Mouse (Mus musculus) embryonic facial prominence, embryonic 14.5 days (tissue): ENCODE data around the gene Chmp5. TPM values are rescaled to one million over a fixed set of nuclear protein-coding genes. Genes with fewer than 3 reads are reported as not detected.

ENCODE experiments used
- ATAC-seq: fragments of 200-750 bp; cut with Nextera tagmentation; 2 replicates; pipeline ENCODE4 v1.8.0; 2017; ENCODE audit warnings: low read depth, moderate number of reproducible peaks, moderate TSS enrichment
- DNase-seq: peaks from one replicate; pipeline ENCODE4 v3.0.0-alpha.2; 2015; ENCODE audit warnings: low spot score
- H3K27ac ChIP-seq: fragments of 300-500 bp; sonication (generic); replicated peaks from 2 replicates; pipeline ENCODE4 v1.5.1; 2014; ENCODE audit warnings: low read depth, mild to moderate bottlenecking, low read length, moderate library complexity
- H3K27me3 ChIP-seq: fragments of 300-500 bp; sonication (generic); replicated peaks from 2 replicates; pipeline ENCODE4 v1.6.1; 2014; ENCODE audit warnings: low read length; ENCODE audit not compliant: control insufficient read depth, insufficient read depth
- H3K36me3 ChIP-seq: fragments of 300-500 bp; sonication (generic); 2 replicates; pipeline ENCODE4 v1.6.1; 2014; ENCODE audit warnings: low read length, mixed read lengths; ENCODE audit not compliant: control insufficient read depth, insufficient read depth
- H3K4me1 ChIP-seq: fragments of 300-500 bp; sonication (generic); 2 replicates; pipeline ENCODE4 v1.6.1; 2014; ENCODE audit warnings: antibody characterized with exemption, low read length; ENCODE audit not compliant: control insufficient read depth, insufficient read depth
- H3K4me2 ChIP-seq: fragments of 300-500 bp; sonication (generic); 2 replicates; pipeline ENCODE4 v1.6.1; 2014; ENCODE audit warnings: low read depth, mild to moderate bottlenecking, low read length, moderate library complexity, mixed read lengths
- H3K4me3 ChIP-seq: fragments of 300-500 bp; sonication (generic); 2 replicates; pipeline ENCODE4 v1.5.1; 2014; ENCODE audit warnings: low read depth, mild to moderate bottlenecking, low read length
- H3K9ac ChIP-seq: fragments of 300-500 bp; sonication (generic); 2 replicates; pipeline ENCODE4 v1.6.1; 2014; ENCODE audit warnings: low read depth, mild to moderate bottlenecking, low read length, moderate library complexity, mixed read lengths
- H3K9me3 ChIP-seq: fragments of 300-500 bp; sonication (generic); 2 replicates; pipeline ENCODE4 v1.6.1; 2016; ENCODE audit warnings: low read length; ENCODE audit not compliant: control insufficient read depth
- WGBS: fragments of 180-500 bp; shearing (Covaris S2); extraction: QIAGEN DNeasy Blood & Tissue Kit; methylation state at CpG from one replicate; pipeline ENCODE4 v1.1.7; 2014; 5-methylcytosine and 5-hydroxymethylcytosine counted together
- polyA plus RNA-seq: library from polyadenylated mRNA; unstranded; fragments of >200 nt; fragmentation: Nextera tagmentation; extraction: Ambion mirVana; gene quantifications from 2 replicates; pipeline ENCODE4 v1.2.1, GENCODE M21; 2014

Gene Chmp5
- polyA plus RNA-seq, 1 experiment from 2014 or later: 103 TPM

DNA sequence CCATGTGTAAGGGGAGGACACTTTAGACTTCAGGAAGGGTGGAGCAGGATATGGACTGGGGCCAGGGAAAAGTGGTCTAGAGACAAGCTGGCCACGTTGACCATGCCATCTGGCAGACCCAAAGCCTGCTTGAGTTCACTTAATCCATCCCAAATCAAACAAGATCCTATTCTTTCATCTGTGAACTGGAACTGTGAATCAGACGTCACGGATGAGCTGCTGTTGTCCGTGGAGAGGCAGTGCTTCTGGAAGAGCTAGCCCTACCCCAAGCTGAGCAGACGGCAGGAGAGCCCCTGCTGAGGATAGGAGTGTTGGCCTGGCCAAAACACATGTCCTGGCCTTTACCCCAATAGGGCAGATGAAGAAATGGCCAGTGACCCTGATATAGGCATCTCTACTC, 32.3 kb upstream of the Chmp5 start:
- H3K9ac ChIP-seq: no peak overlapping the region

DNA sequence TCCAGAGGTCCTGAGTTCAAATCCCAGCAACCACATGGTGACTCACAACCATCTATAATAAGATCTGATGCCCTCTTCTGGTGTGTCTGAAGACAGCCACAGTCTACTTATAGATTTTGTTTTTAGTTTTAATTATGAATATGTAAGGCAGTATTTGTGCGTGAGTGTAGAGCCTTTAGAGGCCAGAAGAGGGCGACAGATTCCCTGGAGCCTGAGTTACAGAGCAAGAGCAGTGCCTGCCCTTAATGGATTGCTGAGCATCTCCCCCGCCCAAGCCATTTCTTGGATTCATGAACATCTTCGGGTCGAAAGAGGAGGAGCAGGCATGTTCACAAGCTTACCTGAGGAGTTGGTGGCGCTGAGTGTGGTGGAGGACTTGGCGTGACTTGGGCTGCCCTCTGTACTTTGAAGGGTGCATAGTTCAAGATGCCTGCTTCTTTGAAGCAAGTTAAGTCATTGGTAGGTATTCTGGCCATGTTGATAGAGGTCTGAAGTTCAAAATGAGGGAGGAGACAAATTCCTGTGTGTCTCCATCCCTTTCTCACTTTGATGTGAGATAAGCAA, 31.5 kb upstream of the Chmp5 start:
- no peak overlapping the region for H3K4me3 ChIP-seq
- H3K9me3 ChIP-seq: no peaks in the 10 kb centered on the region
- ATAC-seq (no peak), DNase-seq (no peak)
- no peak overlapping the region for H3K27ac ChIP-seq
- 87% methylated on average over 7 of the region's 7 CpGs for WGBS
- H3K36me3 ChIP-seq: no peaks in the 10 kb centered on the region
- no peak overlapping the region for H3K4me2 ChIP-seq
- no peaks in the 10 kb centered on the region for H3K4me1 ChIP-seq
- no peaks in the 10 kb centered on the region for H3K27me3 ChIP-seq
- H3K9ac ChIP-seq: no peak overlapping the region

More for the DNA sequence above, 32.3 kb upstream of the Chmp5 start:
- ATAC-seq (no peak), DNase-seq (no peak)
- no peak overlapping the region for H3K4me2 ChIP-seq
- no peaks in the 10 kb centered on the region for H3K4me1 ChIP-seq
- no peaks in the 10 kb centered on the region for H3K36me3 ChIP-seq
- no peak overlapping the region for H3K27ac ChIP-seq
- no peaks in the 10 kb centered on the region for H3K27me3 ChIP-seq
- H3K4me3 ChIP-seq: no peak overlapping the region
- no peaks in the 10 kb centered on the region for H3K9me3 ChIP-seq
- 72% methylated on average over 5 of the region's 5 CpGs for WGBS

DNA sequence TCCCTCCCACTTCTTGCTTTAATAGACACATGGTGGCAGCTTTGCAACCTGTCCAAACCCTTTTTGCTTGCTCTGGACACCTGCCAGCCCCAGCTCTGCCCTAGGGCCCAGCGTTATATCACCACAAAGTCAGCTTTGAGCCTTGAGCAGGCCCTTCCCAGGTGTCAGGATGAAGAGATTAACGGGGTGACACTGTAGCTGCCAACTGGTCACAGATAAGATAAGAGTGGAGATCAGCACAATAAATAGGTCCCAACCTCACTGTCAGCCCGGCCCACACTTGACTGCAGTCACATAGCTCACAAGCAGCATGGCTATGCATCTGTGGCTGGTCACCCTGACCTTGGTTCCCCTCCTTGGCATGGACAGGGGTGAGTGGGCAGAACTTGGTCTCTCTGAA, 28.4 kb upstream of the Chmp5 start, which contains the start of gene Spink4:
TSS of gene Spink4 (plus strand) at position 268 of the 400 bp plus-strand sequence.
- no peak for DNase-seq
- Histone ChIP-seq H3K4me1 (no peaks in the 10 kb centered on the region), H3K27ac (no peak within 1 kb of the TSS), H3K27me3 (no peaks in the 10 kb centered on the region), H3K9me3 (no peaks in the 10 kb centered on the region), H3K4me3 (no peak within 1 kb of the TSS), H3K4me2 (no peak within 1 kb of the TSS), H3K9ac (no peak within 1 kb of the TSS), H3K36me3 (no peaks in the 10 kb centered on the region)
- no peak for ATAC-seq
- 61% methylated on average over 3 of the region's 3 CpGs for WGBS

DNA sequence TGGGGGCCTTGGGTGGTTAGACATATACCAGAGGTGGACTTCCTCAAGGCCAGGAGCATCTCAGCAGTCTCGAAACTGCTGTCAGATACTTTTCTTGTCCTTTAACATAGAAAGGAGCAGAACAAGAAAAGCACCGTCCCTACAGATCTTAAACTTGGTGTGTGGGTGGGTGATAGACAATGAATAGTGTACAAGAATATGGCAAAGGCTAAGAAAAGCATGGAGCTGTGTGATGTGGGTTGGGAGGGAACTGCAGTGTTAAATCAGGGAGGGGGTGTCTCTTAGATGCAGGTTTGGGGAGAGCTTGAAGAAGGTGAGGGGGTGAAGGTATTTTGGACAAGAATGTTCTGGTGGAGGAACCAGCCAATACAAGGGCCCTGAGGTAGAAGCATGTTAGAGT, 27.6 kb upstream of the Chmp5 start:
- Histone ChIP-seq H3K27ac (no peak overlapping the region), H3K36me3 (no peaks in the 10 kb centered on the region), H3K4me1 (no peaks in the 10 kb centered on the region), H3K4me2 (no peak overlapping the region), H3K4me3 (no peak overlapping the region), H3K9me3 (no peaks in the 10 kb centered on the region), H3K9ac (no peak overlapping the region), H3K27me3 (no peaks in the 10 kb centered on the region)
- 80% methylated on average over 2 of the region's 2 CpGs for WGBS
- ATAC-seq (no peak), DNase-seq (no peak)

DNA sequence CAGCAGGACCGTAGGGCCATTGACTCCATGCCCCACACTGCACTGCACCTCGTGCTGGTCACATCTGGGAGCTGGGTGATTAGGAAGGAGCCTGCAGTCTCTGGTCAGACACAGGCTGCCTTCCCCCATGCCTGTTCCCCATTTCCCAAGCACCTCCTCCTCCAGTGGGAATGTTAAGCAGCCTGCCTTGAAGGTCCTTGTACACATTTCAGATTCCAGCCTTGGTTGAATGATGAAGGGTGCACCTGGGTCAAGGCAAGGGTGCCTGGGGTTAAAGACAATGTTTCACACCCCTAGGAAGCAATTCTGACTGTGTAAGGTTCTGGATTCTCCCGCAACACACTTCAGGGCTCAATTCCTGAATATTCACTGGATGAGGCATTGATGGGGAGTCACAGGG, 26.9 kb upstream of the Chmp5 start:
- Histone ChIP-seq H3K9ac (no peak overlapping the region), H3K27ac (no peak overlapping the region), H3K9me3 (no peaks in the 10 kb centered on the region), H3K4me2 (no peak overlapping the region), H3K4me1 (no peaks in the 10 kb centered on the region), H3K4me3 (no peak overlapping the region), H3K27me3 (no peaks in the 10 kb centered on the region), H3K36me3 (no peaks in the 10 kb centered on the region)
- DNase-seq: no peak
- no peak for ATAC-seq
- 66% methylated on average over 3 of the region's 3 CpGs for WGBS

DNA sequence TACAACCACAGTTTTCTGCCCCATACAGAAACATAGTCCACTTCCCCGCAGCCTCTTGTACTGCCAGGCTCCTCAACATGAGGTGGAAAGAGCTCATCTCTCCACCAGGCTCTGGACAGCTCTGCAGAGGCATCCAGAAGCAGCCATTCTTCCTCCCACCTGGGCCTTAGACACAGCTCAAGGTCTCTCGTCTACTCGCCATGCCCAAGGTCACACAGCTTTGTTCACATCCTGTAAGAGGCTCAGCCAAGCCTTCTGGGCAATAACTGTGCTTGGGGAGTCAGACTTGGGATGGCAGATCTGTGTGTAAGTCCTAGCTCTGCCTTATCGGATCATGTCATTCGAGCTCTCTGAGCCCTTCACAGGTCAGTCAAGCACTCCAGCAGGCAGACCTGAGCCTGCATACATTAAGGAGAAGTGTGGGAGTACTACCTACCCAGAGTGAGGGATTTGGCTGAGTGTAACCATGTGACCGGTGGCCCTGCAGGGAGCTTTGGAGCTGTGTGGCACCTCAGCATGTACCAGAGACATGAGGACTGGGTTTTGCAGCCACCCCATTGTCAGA, 25.0 kb upstream of the Chmp5 start:
- H3K27me3 ChIP-seq: no peaks in the 10 kb centered on the region
- no peaks in the 10 kb centered on the region for H3K9me3 ChIP-seq
- no peak overlapping the region for H3K4me2 ChIP-seq
- no peak overlapping the region for H3K27ac ChIP-seq
- H3K36me3 ChIP-seq: no peaks in the 10 kb centered on the region
- 76% methylated on average over 6 of the region's 6 CpGs for whole genome bisulfite sequencing
- H3K4me3 ChIP-seq: no peak overlapping the region
- ATAC-seq: no peak
- H3K9ac ChIP-seq: no peak overlapping the region
- no peaks in the 10 kb centered on the region for H3K4me1 ChIP-seq
- DNase-seq: no peak

DNA sequence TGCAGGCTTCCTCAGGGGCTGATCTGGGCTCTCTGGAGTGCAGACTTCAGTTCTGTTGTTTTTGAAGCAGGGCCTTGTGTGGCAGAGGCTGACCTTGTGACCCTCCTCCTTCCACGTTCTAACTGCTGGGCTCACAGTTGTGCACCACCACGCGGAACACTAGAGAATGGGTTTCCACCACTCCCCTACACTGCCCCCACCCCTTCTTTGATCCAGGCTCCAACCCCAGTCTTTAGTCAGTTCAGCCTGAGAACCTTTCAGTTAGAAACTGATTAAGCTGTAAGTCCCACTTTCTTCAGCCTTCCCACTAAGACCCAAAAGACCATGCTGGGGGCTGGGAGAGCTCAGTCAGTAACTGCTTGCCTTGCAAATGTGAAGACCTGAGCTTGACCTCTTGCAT, 22.6 kb upstream of the Chmp5 start:
- Histone ChIP-seq H3K4me2 (no peak overlapping the region), H3K4me3 (no peak overlapping the region), H3K9me3 (no peaks in the 10 kb centered on the region), H3K4me1 (no peaks in the 10 kb centered on the region), H3K36me3 (no peaks in the 10 kb centered on the region), H3K27ac (no peak overlapping the region), H3K27me3 (no peaks in the 10 kb centered on the region), H3K9ac (no peak overlapping the region)
- 51% methylated on average over 3 of the region's 3 CpGs for WGBS
- DNase-seq: no peak
- no peak for ATAC-seq

DNA sequence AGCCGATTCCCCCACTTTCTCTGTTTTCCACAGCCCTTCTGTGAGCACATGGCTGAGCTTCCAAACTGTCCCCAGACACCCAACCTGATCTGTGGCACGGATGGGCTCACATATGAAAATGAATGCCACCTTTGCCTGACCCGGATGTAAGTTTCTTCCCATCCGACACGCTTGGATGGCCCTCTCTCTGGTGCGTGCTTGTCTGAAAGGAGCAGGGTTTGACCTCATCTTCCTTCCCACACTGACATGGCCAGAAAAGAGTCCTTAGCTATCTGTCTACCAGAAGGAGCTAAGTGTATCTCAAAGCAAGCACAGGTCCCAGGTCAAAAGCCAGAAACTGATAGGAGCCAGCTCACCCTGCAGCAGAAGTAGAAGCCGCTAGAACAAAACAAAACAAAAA, 19.2 kb upstream of the Chmp5 start:
- no peak overlapping the region for H3K4me2 ChIP-seq
- no peaks in the 10 kb centered on the region for H3K27me3 ChIP-seq
- H3K27ac ChIP-seq: no peak overlapping the region
- no peaks in the 10 kb centered on the region for H3K4me1 ChIP-seq
- H3K9me3 ChIP-seq: no peaks in the 10 kb centered on the region
- DNase-seq: no peak
- H3K36me3 ChIP-seq: peaks cover 24% of the 10 kb centered on the region
- no peak overlapping the region for H3K4me3 ChIP-seq
- 77% methylated on average over 7 of the region's 7 CpGs for WGBS
- no peak overlapping the region for H3K9ac ChIP-seq
- ATAC-seq: no peak

DNA sequence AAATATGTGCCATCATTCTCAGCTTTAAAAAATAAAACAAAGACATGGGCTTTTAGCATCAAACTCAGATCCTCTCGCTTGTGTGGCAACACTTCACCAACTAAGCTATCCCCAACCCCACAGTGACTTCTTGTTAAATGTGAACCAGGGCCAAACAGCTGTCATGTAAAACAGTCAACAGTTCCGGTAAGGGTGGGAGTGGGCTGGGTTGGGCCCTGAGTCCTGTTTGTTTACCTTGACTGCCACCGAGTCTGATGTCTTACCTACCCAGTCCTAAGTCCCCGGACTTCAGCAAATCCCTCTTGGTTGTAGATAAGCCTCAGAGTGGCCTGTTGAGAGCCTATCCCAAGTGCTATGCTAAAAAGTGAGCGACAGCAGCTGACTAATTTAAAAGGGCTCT, 14.5 kb upstream of the Chmp5 start:
- Histone ChIP-seq H3K9ac (no peak overlapping the region), H3K27ac (no peak overlapping the region), H3K9me3 (no peaks in the 10 kb centered on the region), H3K4me2 (no peak overlapping the region), H3K36me3 (peaks cover 60% of the 10 kb centered on the region), H3K4me1 (no peaks in the 10 kb centered on the region), H3K4me3 (no peak overlapping the region), H3K27me3 (no peaks in the 10 kb centered on the region)
- no peak for ATAC-seq
- WGBS: 86% methylated on average over 5 of the region's 5 CpGs
- no peak for DNase-seq
